Mouse (Mus musculus) adipocyte (in vitro differentiated cells): ENCODE data around the gene Rasl10a.

Experiments
- DNase-seq: peaks from one replicate; pipeline ENCODE4 v3.0.0-alpha.2; 2016; ENCODE audit warnings: low spot score

Gene Rasl10a

DNA sequence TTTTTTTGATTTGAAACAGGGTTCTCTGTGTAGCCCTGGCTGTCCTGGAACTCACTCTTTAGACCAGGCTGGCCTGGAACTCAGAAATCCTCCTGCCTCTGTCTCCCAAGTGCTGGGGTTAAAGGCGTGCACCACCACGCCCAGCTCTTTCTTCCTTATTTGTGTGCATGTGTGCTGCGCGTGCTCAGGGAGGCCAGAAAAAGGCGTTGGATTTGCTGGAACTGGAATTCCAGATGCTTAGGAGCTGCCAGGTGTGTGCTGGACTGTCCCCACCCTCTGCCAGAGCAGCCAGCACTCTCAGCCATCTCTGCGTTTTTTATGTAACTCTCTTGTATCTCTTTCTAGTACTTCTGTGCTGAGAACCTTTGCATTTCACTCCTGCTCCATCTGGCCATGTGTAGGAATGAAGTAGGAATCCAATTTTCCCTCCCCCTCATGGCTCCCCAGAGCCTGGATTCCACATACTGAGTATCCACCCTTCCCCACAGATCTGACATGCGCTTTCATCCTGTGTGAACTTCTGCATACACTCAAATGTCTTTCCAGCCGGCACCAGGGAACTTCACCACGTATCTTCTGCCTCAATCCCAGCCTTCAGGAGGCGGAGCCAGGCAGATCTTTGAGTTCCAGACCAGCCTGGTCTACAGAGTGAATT lies 5.6 kb upstream of the Rasl10a start:
- DNase-seq, result no peak

- no peak for DNase-seq
Measured at GRCm38 (mm10) chr11:5054151-5054550, 3.8 kb upstream of the Rasl10a start.

GRCm38 (mm10) chr11:5054874-5055273 lies 3.1 kb upstream of the Rasl10a start:
- no peak for DNase-seq

DNA sequence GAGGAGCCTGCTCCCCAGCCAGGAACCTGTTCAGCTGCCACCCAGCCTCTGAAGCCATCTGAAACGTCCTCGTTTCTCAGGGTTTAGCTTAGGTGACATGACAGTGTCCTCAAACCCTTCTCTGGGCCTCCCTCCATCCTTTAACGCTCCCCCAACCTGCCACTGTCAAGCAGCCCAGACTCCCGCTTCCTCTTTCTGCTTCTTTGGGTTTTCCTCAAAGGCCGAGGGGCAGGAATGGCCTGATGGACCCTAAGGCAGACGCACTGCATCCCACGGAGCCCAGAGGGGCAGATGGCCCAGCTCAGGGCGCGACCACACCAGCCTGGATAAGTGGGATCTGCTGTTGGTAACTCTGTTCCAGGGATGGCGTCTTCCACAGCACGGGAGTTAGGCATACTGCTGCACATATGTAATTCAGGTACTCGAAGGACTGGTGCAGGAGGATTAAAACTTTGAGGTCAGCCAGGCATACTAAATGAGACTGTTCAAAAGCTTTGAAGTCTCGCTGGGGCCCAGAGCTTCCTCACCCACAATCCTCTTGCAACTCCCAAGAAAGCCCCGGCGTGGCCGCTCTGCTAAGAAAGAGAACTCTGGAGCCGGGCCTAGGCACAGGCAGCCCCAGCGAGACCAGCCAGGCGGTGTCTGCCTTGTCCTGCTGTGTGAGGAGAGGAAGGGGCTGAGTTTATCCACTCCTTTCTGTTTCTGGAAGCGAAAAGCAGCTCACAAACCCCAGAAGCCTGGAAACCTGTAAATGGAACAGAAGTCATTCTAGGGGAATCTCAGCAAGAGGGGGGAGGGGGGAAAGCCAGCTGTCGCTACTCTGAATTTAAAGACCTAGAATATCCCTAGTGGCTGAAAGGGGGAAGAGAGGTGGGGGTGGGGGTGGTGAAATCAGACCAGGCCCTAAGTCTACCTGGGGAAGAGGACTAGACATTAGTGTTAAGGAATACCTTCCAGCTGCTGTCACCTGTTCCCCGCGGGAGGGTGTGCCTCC lies 1.7 kb upstream of the Rasl10a start:
- no peak for DNase-seq

DNA sequence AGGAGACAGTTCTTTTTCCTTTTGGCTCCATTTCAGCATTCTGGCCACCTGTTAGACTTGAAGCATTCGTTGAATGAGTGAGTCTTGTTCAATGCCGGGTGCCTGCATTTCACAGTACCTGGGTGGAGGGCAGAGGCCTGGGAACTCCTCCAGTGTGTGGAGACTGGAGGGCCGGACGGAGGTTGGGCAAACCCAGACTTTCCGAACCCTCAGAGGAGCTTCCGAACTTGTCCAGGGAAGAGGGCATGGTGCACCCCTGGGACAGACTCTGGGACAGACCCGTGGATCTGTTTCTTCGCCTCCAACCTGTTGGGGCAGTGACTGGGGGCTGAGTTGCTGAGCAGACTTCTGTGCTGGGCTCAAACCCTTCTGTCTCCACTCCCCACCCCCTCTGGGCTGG lies 864 bp upstream of the Rasl10a start:
- no peak for DNase-seq

DNA sequence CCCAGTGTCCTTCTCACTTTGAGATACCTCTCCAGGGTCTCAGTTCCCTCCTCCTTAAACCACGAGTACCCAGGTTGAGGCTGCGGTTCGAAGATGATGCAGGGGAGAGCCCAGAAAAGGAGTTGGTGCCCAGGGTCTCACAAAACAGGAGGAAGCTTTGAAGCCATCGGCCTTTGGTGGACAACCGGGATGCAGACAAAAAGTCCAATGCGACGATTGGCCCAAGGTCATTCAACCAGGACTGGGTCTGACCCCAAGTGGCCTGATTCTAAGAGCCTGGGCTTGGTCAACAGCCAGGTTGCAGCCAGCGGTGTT lies 430 bp upstream of the Rasl10a start:
- DNase-seq, result no peak

- DNase-seq, result no peak
Measured at GRCm38 (mm10) chr11:5058783-5059182, 855 bp downstream of the Rasl10a start.

DNA sequence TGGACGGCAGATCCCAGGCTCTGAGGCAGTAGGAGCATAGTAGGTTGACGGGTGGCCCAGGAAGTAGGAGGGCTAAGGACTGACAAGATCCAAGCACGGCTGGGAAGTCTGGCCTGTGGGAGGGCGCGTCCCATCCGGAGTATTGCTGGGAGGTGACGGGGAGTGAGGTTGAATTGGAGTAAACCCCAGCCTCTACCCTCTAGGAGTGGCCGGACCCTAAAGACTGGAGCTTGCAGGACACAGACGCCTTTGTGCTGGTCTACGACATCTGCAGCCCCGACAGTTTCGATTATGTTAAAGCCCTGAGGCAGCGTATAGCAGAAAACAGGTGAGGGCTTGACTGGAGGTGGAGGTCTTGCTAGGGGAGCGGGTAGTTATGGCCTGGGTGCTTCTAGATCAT lies 1.3 kb downstream of the Rasl10a start:
- DNase-seq, result no peak

DNA sequence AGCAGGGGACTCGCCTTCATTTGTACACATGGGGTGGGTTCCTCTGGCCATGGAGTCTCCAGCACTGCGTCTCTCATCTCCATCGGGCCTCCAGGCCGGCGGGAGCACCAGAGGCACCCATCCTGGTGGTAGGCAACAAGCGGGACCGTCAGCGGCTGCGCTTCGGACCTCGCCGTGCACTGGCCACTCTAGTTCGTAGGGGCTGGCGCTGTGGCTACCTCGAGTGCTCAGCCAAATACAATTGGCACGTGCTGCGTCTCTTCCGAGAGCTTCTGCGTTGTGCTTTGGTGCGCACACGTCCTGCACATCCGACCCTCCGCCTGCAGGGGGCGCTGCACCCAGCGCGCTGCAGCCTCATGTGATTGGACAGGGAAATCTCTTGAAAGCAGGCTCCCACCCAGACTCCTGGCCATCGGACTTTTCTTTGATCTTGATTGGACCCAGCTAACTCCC lies 1.8 kb downstream of the Rasl10a start:
- DNase-seq, result no peak

DNA sequence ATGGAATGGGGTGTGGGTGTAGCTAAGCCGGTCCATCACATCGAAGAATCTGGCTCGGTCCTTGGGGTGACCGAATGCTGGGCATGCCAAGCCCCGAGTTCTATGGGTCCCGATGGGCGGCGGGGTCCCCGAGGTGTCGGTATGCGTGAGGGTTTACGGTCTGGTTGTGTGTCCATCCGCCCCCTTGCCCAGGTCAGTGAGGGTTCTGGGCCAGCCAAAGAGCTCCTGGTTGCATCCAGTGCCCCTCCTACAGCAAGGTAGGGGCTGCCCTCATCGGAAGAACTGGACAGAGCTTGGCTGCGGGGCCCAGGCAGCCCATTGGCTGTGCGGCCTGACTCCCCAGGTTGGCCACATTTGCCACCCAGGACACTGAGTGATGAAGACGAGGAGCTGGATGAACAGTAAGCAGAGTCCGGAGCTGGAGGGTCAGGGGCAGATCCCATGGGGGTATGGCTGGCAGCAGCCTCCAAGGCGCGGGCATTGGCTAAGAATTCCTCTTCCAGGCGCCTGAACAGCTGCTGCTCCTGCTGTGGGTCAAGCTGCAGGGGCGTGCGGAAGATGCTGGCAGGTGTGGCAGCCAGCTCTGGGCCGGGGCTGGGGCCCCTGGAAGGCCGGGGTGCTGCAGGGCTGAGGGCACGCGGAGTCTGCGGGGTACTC lies 3.0 kb downstream of the Rasl10a start:
- no peak for DNase-seq

GRCm38 (mm10) chr11:5061413-5062139 lies 3.6 kb downstream of the Rasl10a start:
- no peak for DNase-seq

DNA sequence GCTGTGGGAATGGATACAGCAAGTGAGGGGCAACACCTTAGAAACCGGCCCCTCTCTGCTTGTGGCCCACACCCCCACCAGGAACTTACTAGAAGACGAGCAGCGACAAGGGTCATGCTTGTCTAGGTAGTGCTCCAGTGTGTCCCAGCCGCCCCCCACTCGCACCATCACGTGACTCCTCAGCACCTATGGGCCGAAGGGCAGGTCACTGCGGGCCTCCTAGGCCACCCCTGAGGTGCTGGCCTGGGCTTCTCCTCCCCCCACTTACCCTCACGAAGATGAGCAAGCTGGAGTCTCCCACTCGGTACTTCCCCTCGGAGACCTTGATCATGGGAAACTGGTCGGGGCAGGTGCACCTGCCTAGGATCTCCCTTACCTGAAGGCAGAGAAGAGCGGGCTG lies 4.4 kb downstream of the Rasl10a start:
- no peak for DNase-seq

GRCm38 (mm10) chr11:5062860-5063505 lies 5.1 kb downstream of the Rasl10a start:
- DNase-seq, result no peak

- DNase-seq, result no peak
Measured at GRCm38 (mm10) chr11:5063561-5064281, 5.8 kb downstream of the Rasl10a start.

DNA sequence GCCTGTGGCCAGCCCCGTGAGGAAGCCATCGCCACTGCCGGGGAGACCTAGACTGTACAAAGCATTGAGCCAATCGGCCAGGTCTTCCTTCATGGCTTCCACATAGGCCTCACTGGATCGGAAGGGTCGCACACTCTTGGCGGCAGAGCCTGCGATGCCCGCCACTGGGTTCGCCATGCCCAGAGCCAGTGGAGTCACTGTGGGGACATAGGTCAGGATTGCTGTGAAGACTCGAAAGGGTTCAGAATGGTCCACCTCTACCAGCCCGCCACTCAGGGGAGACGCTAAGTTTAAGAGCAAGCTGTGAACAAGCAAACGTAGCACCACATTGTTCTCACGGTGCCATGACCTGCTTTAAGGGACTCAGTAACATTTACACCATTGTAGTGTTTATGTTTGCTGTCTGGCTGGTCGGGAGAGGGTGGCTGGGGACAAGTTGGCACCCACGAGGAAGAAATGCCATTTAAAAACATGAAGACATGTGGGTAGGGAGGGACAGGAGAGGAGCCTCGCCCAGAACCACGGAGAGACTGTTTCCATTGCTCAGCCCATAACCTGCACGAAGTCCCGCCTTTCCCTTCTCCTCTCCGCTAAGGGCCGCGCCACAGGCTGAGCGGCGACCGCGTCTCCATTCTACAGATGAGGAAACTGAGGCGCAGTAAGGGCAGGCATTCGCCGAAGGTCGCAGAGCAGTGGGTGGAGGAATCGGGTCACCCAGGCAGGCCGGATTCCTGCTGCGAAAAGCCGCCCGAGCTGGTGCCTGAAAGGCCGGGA lies 6.5 kb downstream of the Rasl10a start:
- DNase-seq, result peak; percentile 46

DNA sequence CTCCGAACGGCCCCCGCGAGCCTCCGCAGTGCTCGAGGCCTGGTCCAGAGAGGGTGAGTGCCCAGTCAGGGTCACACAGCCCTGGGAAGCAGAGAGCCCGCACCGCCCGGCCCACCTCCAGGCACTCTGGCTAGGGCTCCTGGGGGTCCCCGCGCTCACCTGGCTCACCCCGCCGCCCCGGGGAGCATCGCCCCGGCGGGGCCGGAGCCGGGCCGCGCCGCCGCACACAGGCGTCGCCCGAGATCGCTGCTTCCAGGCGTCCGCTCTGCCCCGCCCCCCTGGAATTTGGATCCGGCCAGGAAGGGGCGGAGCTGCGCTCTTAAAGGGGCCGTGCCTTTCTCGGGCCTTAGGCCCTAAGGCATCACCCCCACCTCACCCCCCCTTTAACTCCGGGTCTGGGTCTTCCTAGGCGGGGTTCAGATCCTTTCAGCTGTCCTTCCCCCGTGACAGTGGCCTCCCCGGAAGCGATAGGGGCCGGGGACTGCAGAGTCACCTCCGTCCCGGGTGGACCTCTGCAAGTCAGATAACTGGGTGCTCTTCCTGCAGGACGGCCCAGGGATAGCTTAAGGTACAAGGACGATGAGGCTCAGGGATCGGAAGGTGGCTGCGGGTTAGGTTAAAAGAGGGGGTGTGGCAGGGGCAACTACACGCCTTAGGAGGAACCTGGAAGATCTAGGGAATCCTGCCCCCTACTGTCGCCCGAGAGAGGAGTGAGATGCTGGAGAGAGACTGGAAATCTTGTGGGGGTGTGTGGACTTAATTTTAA lies 7.3 kb downstream of the Rasl10a start, which contains the start of gene Gas2l1:
TSS of gene Gas2l1 (minus strand) at position 272 of the 766 bp plus-strand sequence.
- peak; percentile 88 for DNase-seq

GRCm38 (mm10) chr11:5067063-5067462 lies 9.1 kb downstream of the Rasl10a start:
- no peak for DNase-seq

- peak; percentile 63 for DNase-seq
Measured at GRCm38 (mm10) chr11:5068126-5068971, 10.4 kb downstream of the Rasl10a start.
